Mouse (Mus musculus) adrenal gland, adult 2 months (tissue): ENCODE results near the gene 2310033P09Rik. TPM values are rescaled to one million over a fixed set of nuclear protein-coding genes. Genes with fewer than 3 reads are reported as not detected.

ENCODE experiments used
- DNase-seq: peaks from one replicate; pipeline ENCODE4 v3.0.0; 2021
- long read RNA-seq: library from polyadenylated mRNA; stranded (forward); transcript quantifications from one replicate; pipeline ENCODE4 v2.0.0, GENCODE M21; 2021
- polyA plus RNA-seq: library from polyadenylated mRNA; depleted of rRNA; stranded (reverse); fragments of >200 nt; gene quantifications from 2 replicates; pipeline ENCODE4 v1.2.3, GENCODE M21; 2012; rRNA removed
- total RNA-seq, 2 experiments: library from RNA; stranded (reverse); gene quantifications; 2 replicates each; pipeline ENCODE4 v1.2.3; 2021

2310033P09Rik gene
- total RNA-seq (10 to 100 TPM; 22.5 to 26.0 TPM), polyA plus RNA-seq (14.1 and 15.1 TPM in 2 replicates)
- long read RNA-seq, transcript 2310033P09Rik-201 (7 exons, 1,285 nt): major isoform, 25 of 29 reads
- long read RNA-seq, partial matches to known transcripts: 2 of 29 reads
- long read RNA-seq, other reads (novel, unspliced or antisense): 2 of 29 reads

GRCm38 (mm10) chr11:59208153-59208831 is at the start of gene 2310033P09Rik:
TSS of gene 2310033P09Rik (plus strand) at chr11:59208321.
- DNase-seq: peak; percentile 95

GRCm38 (mm10) chr11:59159099-59159498 is 49.0 kb upstream of the 2310033P09Rik start:
- no peak for DNase-seq

- DNase-seq: no peak
Measured at GRCm38 (mm10) chr11:59159558-59159957, 48.6 kb upstream of the 2310033P09Rik start.

GRCm38 (mm10) chr11:59161398-59161797 is 46.7 kb upstream of the 2310033P09Rik start:
- no peak for DNase-seq

- DNase-seq: no peak
Measured at GRCm38 (mm10) chr11:59162443-59163254, 45.5 kb upstream of the 2310033P09Rik start.

- peak; percentile 99 for DNase-seq
Measured at GRCm38 (mm10) chr11:59163255-59164236, 44.6 kb upstream of the 2310033P09Rik start, which contains the start of gene Iba57. TSS of gene Iba57 (minus strand) at chr11:59163739.

- DNase-seq: no peak
Measured at GRCm38 (mm10) chr11:59164384-59164783, 43.7 kb upstream of the 2310033P09Rik start.

GRCm38 (mm10) chr11:59165616-59166241 is 42.4 kb upstream of the 2310033P09Rik start:
- DNase-seq: no peak

- DNase-seq: peak; percentile 1
Measured at GRCm38 (mm10) chr11:59169807-59170206, 38.3 kb upstream of the 2310033P09Rik start.

- no peak for DNase-seq
Measured at GRCm38 (mm10) chr11:59170549-59170948, 37.6 kb upstream of the 2310033P09Rik start.

- no peak for DNase-seq
Measured at GRCm38 (mm10) chr11:59174189-59174838, 33.8 kb upstream of the 2310033P09Rik start.

GRCm38 (mm10) chr11:59176475-59176874 is 31.6 kb upstream of the 2310033P09Rik start:
- no peak for DNase-seq

- no peak for DNase-seq
Measured at GRCm38 (mm10) chr11:59176921-59177320, 31.2 kb upstream of the 2310033P09Rik start.

- DNase-seq: peak; percentile 80
Measured at GRCm38 (mm10) chr11:59182864-59183331, 25.2 kb upstream of the 2310033P09Rik start, which contains the start of gene Gjc2. TSS of gene Gjc2 (minus strand) at chr11:59183213.

- DNase-seq: peak; percentile 68
Measured at GRCm38 (mm10) chr11:59183821-59184220, 24.3 kb upstream of the 2310033P09Rik start.

GRCm38 (mm10) chr11:59185490-59185889 is 22.6 kb upstream of the 2310033P09Rik start:
- DNase-seq: no peak

GRCm38 (mm10) chr11:59187706-59188105 is 20.4 kb upstream of the 2310033P09Rik start:
- DNase-seq: no peak

GRCm38 (mm10) chr11:59191231-59192058 is 16.7 kb upstream of the 2310033P09Rik start:
- DNase-seq: peak; percentile 95

- no peak for DNase-seq
Measured at GRCm38 (mm10) chr11:59192059-59192386, 16.1 kb upstream of the 2310033P09Rik start, which contains the start of gene Guk1. TSS of gene Guk1 (minus strand) at chr11:59192212.
